Mouse (Mus musculus): ENCODE measurements at regions not wholly inside any gene's neighbourhood (a gene's known extent, or its start where the extent isn't known, plus 50 kb on each side); places are given as distances from the start of the nearest gene placed in this dataset.

DNA sequence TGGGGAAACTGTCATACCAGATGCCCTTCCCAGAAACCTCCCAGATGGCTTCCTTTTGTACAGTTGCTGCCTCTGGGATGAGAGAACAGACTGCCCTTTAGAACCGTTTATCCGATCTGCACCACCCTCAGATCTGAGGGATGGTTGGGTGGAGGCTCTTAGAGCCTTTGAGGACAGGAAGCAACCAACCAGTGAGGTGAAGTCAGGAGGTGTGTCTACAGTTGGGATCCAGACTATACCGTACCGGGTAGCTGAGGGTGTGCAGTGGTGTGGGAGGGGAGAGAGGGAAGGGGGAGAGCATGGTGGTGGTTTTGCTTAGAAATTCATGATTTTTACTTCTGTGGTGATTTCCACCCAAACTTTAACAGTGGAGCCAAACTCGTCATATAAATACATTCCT is 58.8 kb upstream of the Wscd2 start:
- TF ChIP-seq POLR2A (IDR thresholded peaks at IDR 0.05; ENCODE audit: low read depth, low read length) (no peak), TCF12 (IDR thresholded peaks at IDR 0.05; ENCODE audit: low read depth, low read length) (no peak), CTCF (conservative IDR thresholded peaks at IDR 0.05 in 1 of 2, IDR thresholded peaks at IDR 0.05 in 1 of 2; ENCODE audit: low read depth in 2 of 2, low read length in 2 of 2) (no peak)

Measured in CH12.LX (cell line).